Mouse (Mus musculus) E14TG2a.4 (cell line): ENCODE data around the gene Cgrrf1.

Experiments
- CTCF ChIP-seq: conservative IDR thresholded peaks from 2 replicates; pipeline ENCODE4 v1.5.1; 2014; ENCODE audit warnings: low read length
- NANOG ChIP-seq: IDR thresholded peaks from 2 replicates; pipeline ENCODE4 v1.6.1; 2014; ENCODE audit warnings: borderline replicate concordance, low read length, mixed read lengths

DNA sequence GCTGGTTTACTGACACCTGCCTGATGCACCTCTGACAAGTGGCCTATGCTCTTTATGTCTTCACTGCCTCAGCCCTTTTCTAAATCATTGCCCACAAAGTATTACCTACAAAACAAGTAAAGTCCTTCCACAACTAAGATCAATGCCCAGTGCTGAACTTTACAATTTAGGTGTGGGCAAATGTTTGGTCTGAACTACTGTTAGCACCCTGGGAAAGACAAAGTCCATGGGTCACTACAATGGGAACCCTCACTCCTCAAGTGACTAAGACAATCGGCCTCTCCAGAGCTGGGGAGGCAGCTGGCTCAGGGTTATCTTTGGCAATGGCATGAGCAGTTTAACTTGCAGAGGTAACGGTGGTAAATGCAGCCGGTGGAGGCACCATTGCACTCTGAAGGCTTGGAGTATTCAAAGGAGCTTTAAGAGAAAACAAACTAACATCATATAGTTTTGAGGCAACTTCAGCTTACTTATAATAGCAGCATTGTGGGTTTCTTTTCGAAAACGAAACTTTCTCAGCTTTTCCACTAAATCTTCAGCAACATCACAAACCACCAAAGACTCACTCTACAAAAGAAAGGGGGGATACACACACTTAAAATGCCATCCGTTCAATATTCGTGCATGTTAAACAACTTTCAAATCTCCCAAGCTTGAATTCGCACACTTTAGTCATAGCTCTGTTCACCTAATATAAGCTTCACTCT is 14.9 kb upstream of the Cgrrf1 start:
- TF ChIP-seq CTCF (no peak), NANOG (no peak)
